Mouse (Mus musculus) CH12.LX (cell line): ENCODE data around the gene Ppih.

ENCODE experiments used
- CHD2 ChIP-seq: IDR thresholded peaks from 2 replicates; pipeline ENCODE4 v1.6.1; 2011; ENCODE audit warnings: low read length, improper control_type of control experiment
- CTCF ChIP-seq, 2 experiments: IDR thresholded peaks in 1 of 2; conservative IDR thresholded peaks in 1 of 2; 2 replicates each; pipeline ENCODE4 v1.5.1; 2011 to 2012; ENCODE audit warnings: low read depth in 2 of 2, low read length in 2 of 2, improper control_type of control experiment in 1 of 2, inconsistent platforms in 1 of 2, mild to moderate bottlenecking in 1 of 2, moderate library complexity in 1 of 2
- ELF1 ChIP-seq: IDR thresholded peaks from 2 replicates; pipeline ENCODE4 v1.6.1; 2014; ENCODE audit warnings: low read depth, mild to moderate bottlenecking, inconsistent platforms, low read length, improper control_type of control experiment
- EP300 ChIP-seq: IDR thresholded peaks from 2 replicates; pipeline ENCODE4 v1.6.1; 2011; ENCODE audit warnings: low read length, improper control_type of control experiment
- GABPA ChIP-seq: IDR thresholded peaks from 2 replicates; pipeline ENCODE4 v1.6.1; 2012; ENCODE audit warnings: low read depth, low read length, improper control_type of control experiment, inconsistent platforms; ENCODE audit not compliant: insufficient replicate concordance
- JUN ChIP-seq: IDR thresholded peaks from 2 replicates; pipeline ENCODE4 v1.6.1; 2011; ENCODE audit warnings: low read depth, mild to moderate bottlenecking, low read length, improper control_type of control experiment, moderate library complexity; ENCODE audit not compliant: insufficient read depth
- MAX ChIP-seq: IDR thresholded peaks from 2 replicates; pipeline ENCODE4 v1.6.1; 2011; ENCODE audit warnings: low read length, improper control_type of control experiment
- POLR2A ChIP-seq: IDR thresholded peaks from 2 replicates; pipeline ENCODE4 v1.6.1; 2011; ENCODE audit warnings: low read depth, mild to moderate bottlenecking, improper control_type of control experiment, low read length
- POLR2AphosphoS2 ChIP-seq: IDR thresholded peaks from 2 replicates; pipeline ENCODE4 v1.6.1; 2011; ENCODE audit warnings: low read depth, low read length, improper control_type of control experiment
- RCOR1 ChIP-seq: conservative IDR thresholded peaks from 2 replicates; pipeline ENCODE4 v1.6.1; 2012; ENCODE audit warnings: low read depth, mild to moderate bottlenecking, inconsistent platforms, low read length, improper control_type of control experiment
- TBP ChIP-seq: conservative IDR thresholded peaks from 2 replicates; pipeline ENCODE4 v1.6.1; 2011; ENCODE audit warnings: low read depth, low read length, improper control_type of control experiment
- USF1 ChIP-seq: IDR thresholded peaks from 2 replicates; pipeline ENCODE4 v1.6.1; 2014; ENCODE audit warnings: low read depth, mild to moderate bottlenecking, inconsistent platforms, low read length, improper control_type of control experiment
- ZC3H11A ChIP-seq: IDR thresholded peaks from 2 replicates; pipeline ENCODE4 v1.6.1; 2012; ENCODE audit warnings: low read depth, mild to moderate bottlenecking, inconsistent platforms, low read length, improper control_type of control experiment

DNA sequence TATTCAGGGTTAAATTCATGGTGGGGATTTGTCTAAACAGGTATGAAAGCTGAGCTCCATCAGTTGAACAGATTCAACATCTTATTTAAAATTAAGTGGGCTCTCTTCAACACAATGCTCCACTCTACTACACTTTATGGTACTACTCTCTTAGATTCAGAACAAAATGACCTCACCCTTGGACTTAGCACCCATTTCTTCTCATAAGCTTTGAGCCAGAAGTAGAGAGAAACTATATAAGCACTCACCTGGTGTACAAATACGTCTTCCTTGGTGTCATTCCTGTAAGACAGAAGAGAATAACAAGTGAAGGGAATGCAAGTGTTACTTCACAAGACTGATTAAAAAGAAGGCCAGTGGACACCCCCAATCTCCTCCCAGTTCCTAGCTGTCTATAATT is 35.5 kb downstream of the Ppih start:
- TF ChIP-seq TBP: no peak
- TF ChIP-seq JUN: no peak
- TF ChIP-seq CTCF (conservative IDR thresholded peaks at IDR 0.05 in 1 of 2, IDR thresholded peaks at IDR 0.05 in 1 of 2; ENCODE audit: low read depth in 2 of 2, low read length in 2 of 2): no peak
- no peak for TF ChIP-seq GABPA
- TF ChIP-seq POLR2A: no peak
- TF ChIP-seq MAX: no peak
- TF ChIP-seq EP300: no peak
- no peak for TF ChIP-seq RCOR1
- TF ChIP-seq USF1: no peak
- TF ChIP-seq ELF1: no peak
- TF ChIP-seq POLR2AphosphoS2: no peak
- TF ChIP-seq ZC3H11A: no peak
- no peak for TF ChIP-seq CHD2
